Mouse (Mus musculus): ENCODE data around the gene Cyp2c37. TPM values are rescaled to one million over a fixed set of nuclear protein-coding genes. Genes with fewer than 3 reads are reported as not detected.
"Not testable (repeated sequence)": the region's sequence is repeated elsewhere in the genome, so short reads cannot be mapped to it uniquely, and the experiment has no call there.

Cyp2c37 gene
- not detected for polyA plus RNA-seq (2017; shearing (Covaris generic))

DNA sequence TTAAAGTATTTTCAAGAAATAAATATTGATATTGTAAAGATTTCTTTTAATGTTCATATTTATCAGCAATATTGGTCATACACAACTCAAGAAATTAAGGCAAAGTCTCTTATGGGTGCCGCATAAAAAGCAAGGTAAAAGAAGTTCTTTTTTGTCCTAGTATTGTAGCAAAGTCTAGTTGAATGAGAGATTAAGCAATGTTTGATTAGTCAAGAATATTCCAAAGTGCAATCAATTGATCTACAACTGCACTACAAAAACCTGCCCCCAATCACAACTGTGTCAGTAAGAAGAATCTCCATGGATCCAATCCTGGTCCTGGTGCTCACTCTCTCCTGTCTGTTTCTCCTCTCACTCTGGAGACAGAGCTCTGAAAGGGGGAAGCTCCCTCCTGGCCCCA lies at the start of gene Cyp2c37:
Cyp2c37 (plus strand) TSS at position 285 of the 400 bp plus-strand sequence.
- ATAC-seq: not testable (repeated sequence)

GRCm38 (mm10) chr19:39960861-39961260 lies 31.4 kb upstream of the Cyp2c37 start:
- ATAC-seq: not testable (repeated sequence)

GRCm38 (mm10) chr19:39971096-39971495 lies 21.1 kb upstream of the Cyp2c37 start:
- not testable (repeated sequence) for ATAC-seq

- no peak for ATAC-seq
These were observed 2.8 kb upstream of the Cyp2c37 start for GRCm38 (mm10) chr19:39989471-39989870.

Other genes with a start within 250 kb of the Cyp2c37 start
- not detected for gene Cyp2c40, start 179.6 kb upstream of the Cyp2c37 start, polyA plus RNA-seq (2017; shearing (Covaris generic))
- not detected for gene Cyp2c69, start 105.6 kb upstream of the Cyp2c37 start, polyA plus RNA-seq (2017; shearing (Covaris generic))
- not detected for gene Cyp2c54, start 81.4 kb downstream of the Cyp2c37 start, polyA plus RNA-seq (2017; shearing (Covaris generic))
- gene Cyp2c50, start 97.3 kb downstream of the Cyp2c37 start, polyA plus RNA-seq (2017; shearing (Covaris generic)): not detected
- not detected for gene Cyp2c70, start 194.9 kb downstream of the Cyp2c37 start, polyA plus RNA-seq (2017; shearing (Covaris generic))